Mouse (Mus musculus): ENCODE measurements at regions not wholly inside any gene's neighbourhood (a gene's known extent, or its start where the extent isn't known, plus 50 kb on each side); places are given as distances from the start of the nearest gene placed in this dataset.

- TF ChIP-seq CTCF (IDR thresholded peaks at IDR 0.05) (no peak), EP300 (IDR thresholded peaks at IDR 0.05; ENCODE audit: insufficient read depth, low read depth, low read length) (no peak)
Measured at GRCm38 (mm10) chr1:176660286-176660685, 153.6 kb downstream of the Cep170 start.
